8 mouse cellular contexts compared by ENCODE assay signal in the genomic region with DNA sequence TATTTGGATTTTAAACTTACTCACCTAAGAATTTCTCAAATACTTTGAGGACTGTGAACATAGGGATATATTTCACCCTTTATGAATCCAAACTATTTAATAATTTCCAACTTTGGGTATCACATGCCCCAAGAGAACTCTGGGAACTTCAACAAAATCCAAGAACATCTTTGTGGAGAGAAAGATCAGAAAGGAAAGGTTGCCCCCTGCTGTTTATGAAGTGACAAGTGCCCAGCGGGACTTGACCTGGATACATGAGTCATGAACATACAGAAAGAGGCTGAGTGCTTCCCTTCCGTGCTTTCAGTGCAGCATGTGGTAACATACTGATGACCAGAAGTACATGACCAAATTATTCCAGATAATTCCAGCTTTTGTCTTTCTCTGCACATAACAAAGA.
A peak's percentile ranks its signal among the peaks of the same experiment; 100 is the strongest.
DNase-seq lines count a peak whose midpoint lies in the region; ATAC-seq and TF ChIP-seq lines count a peak whose summit lies in the region.

No protein-coding gene starts in this region.

- peak; percentile 79 for TF ChIP-seq CTCF in gastrocnemius, adult 2 months (IDR thresholded peaks at IDR 0.05)

- no peaks in the 10 kb centered on the region for H3K36me3 ChIP-seq in neural tube, embryonic 11.5 days (ENCODE audit: control insufficient read depth, insufficient read depth, low read length)
- H3K36me3 ChIP-seq in neural tube, embryonic 15.5 days = no peaks in the 10 kb centered on the region

- ATAC-seq in neural tube, embryonic 11.5 days (ENCODE audit: insufficient read depth, low FRiP score, low TSS enrichment) = peak; percentile 55; the same call in 1 of the 2 replicates
- no peak for ATAC-seq in neural tube, embryonic 15.5 days (ENCODE audit: low FRiP score)

- no peaks in the 10 kb centered on the region for H3K4me1 ChIP-seq in neural tube, embryonic 11.5 days (ENCODE audit: control insufficient read depth, insufficient read depth, low read length)
- H3K4me1 ChIP-seq in neural tube, embryonic 15.5 days = no peaks in the 10 kb centered on the region

- no peak overlapping the region for H3K4me3 ChIP-seq in neural tube, embryonic 11.5 days (ENCODE audit: low read depth, low read length)
- H3K4me3 ChIP-seq in neural tube, embryonic 15.5 days (replicated peaks) = no peak overlapping the region
- no peak overlapping the region for H3K4me3 ChIP-seq in gastrocnemius, adult 2 months

- H3K9ac ChIP-seq in neural tube, embryonic 11.5 days (ENCODE audit: low read length) = no peak overlapping the region
- H3K9ac ChIP-seq in neural tube, embryonic 15.5 days (replicated peaks) = no peak overlapping the region

- H3K9me3 ChIP-seq in neural tube, embryonic 11.5 days (ENCODE audit: control insufficient read depth, low read length) = no peaks in the 10 kb centered on the region
- H3K9me3 ChIP-seq in neural tube, embryonic 15.5 days (replicated peaks) = no peaks in the 10 kb centered on the region

- H3K27me3 ChIP-seq in neural tube, embryonic 11.5 days (ENCODE audit: control insufficient read depth, insufficient read depth, low read length) = no peaks in the 10 kb centered on the region
- H3K27me3 ChIP-seq in neural tube, embryonic 15.5 days (replicated peaks) = no peaks in the 10 kb centered on the region

- 22% methylated on average over 2 of the region's 2 CpGs for WGBS in neural tube, embryonic 11.5 days
- 22% methylated on average over 2 of the region's 2 CpGs for WGBS in neural tube, embryonic 15.5 days

- no peak overlapping the region for H3K4me2 ChIP-seq in neural tube, embryonic 11.5 days (ENCODE audit: low read depth)
- no peak overlapping the region for H3K4me2 ChIP-seq in neural tube, embryonic 15.5 days

- DNase-seq in adrenal gland, adult (ENCODE audit: inconsistent age in 2 of 2, low spot score in 1 of 2) = peak; percentile 25 to 77
- no peak for DNase-seq in adrenal gland, postnatal 4 days (ENCODE audit: low spot score in 2 of 2)
- DNase-seq in neural tube, embryonic 11.5 days (ENCODE audit: low spot score) = peak; percentile 19
- peak; percentile 43 for DNase-seq in gastrocnemius, adult 2 months
- peak; percentile 41 for DNase-seq in kidney, postnatal 14 days
- peak; percentile 12 for DNase-seq in ovary, adult 18-20 months (ENCODE audit: low spot score)
- no peak for DNase-seq in spleen, postnatal 4 days (ENCODE audit: low spot score in 2 of 2)

- no peak overlapping the region for H3K27ac ChIP-seq in neural tube, embryonic 11.5 days (ENCODE audit: low read depth, low read length)
- no peak overlapping the region for H3K27ac ChIP-seq in neural tube, embryonic 15.5 days (replicated peaks)
- peak overlapping the region; percentile 67 for H3K27ac ChIP-seq in gastrocnemius, adult 2 months

- intact Hi-C loops in gastrocnemius, adult 2 months (cut with DNase I) = loop anchor here (1.0 to 5.0 kb wide), 4 partner anchors 126 to 881 kb away; a partner anchor contains a TSS

Comparison
In these comparisons a context has a peak if more than half of its experiments do, and no peak if none do; other contexts are left out.
1. DNase-seq: peak in adrenal gland, adult (2 of 2), neural tube, embryonic 11.5 days (single experiment), gastrocnemius, adult 2 months (single experiment), kidney, postnatal 14 days (single experiment) and ovary, adult 18-20 months (single experiment); none in adrenal gland, postnatal 4 days (0 of 2) and spleen, postnatal 4 days (0 of 2).